Mouse (Mus musculus) C2C12 (cell line): ENCODE results near the gene Rab3gap1. TPM values are rescaled to one million over a fixed set of nuclear protein-coding genes. Genes with fewer than 3 reads are reported as not detected.

Experiments used
- H3K27me3 ChIP-seq: one replicate; pipeline ENCODE4 v1.6.1; 2011; ENCODE audit not compliant: control insufficient read depth, insufficient read depth, insufficient read length
- H3K36me3 ChIP-seq: one replicate; pipeline ENCODE4 v1.6.1; 2011; ENCODE audit not compliant: control insufficient read depth, insufficient read depth
- H3K4me3 ChIP-seq: one replicate; pipeline ENCODE4 v1.5.1; 2011; ENCODE audit warnings: mild to moderate bottlenecking, control low read depth; ENCODE audit not compliant: poor library complexity, insufficient read depth, severe bottlenecking
- H3K79me2 ChIP-seq: one replicate; pipeline ENCODE4 v1.6.1; 2011; ENCODE audit not compliant: control insufficient read depth, insufficient read depth
- H3K79me3 ChIP-seq: one replicate; pipeline ENCODE4 v1.6.1; 2011; ENCODE audit warnings: low read depth, control low read depth
- H3ac ChIP-seq: one replicate; pipeline ENCODE3; 2011; ENCODE audit warnings: low read depth; ENCODE audit not compliant: control insufficient read depth, insufficient read length
- CEBPB ChIP-seq: IDR thresholded peaks from one replicate; pipeline ENCODE4 v1.6.1; 2011; ENCODE audit warnings: low read depth, mild to moderate bottlenecking, control low read depth, moderate library complexity
- CTCF ChIP-seq: IDR thresholded peaks from one replicate; pipeline ENCODE4 v1.5.1; 2011; ENCODE audit not compliant: control insufficient read depth, insufficient read depth, insufficient read length
- FOSL1 ChIP-seq: IDR thresholded peaks from one replicate; pipeline ENCODE4 v1.8.0; 2011; ENCODE audit warnings: mild to moderate bottlenecking, low read length; ENCODE audit not compliant: poor library complexity, insufficient read depth, severe bottlenecking
- MAX ChIP-seq: IDR thresholded peaks from one replicate; pipeline ENCODE4 v1.6.1; 2011; ENCODE audit warnings: mild to moderate bottlenecking, control low read depth
- MYOD1 ChIP-seq: IDR thresholded peaks from one replicate; pipeline ENCODE4 v1.6.1; 2011; ENCODE audit warnings: low read depth; ENCODE audit not compliant: control insufficient read depth, insufficient read length
- MYOG ChIP-seq: IDR thresholded peaks from one replicate; pipeline ENCODE4 v1.6.1; 2011; ENCODE audit not compliant: control insufficient read depth, insufficient read length; ENCODE audit errors: extremely low read depth
- USF1 ChIP-seq: IDR thresholded peaks from one replicate; pipeline ENCODE4 v1.6.1; 2011; ENCODE audit warnings: low read depth, mild to moderate bottlenecking, control low read depth, moderate library complexity
- polyA plus RNA-seq: library from polyadenylated mRNA; unstranded; fragments of >200 nt; fragmentation: generic; extraction: Trizol; gene quantifications from one replicate; pipeline ENCODE4 v1.2.1, GENCODE M21; 2012; ENCODE audit warnings: missing spikeins

Rab3gap1 gene
- polyA plus RNA-seq, 1 experiment = 14.0 TPM

DNA sequence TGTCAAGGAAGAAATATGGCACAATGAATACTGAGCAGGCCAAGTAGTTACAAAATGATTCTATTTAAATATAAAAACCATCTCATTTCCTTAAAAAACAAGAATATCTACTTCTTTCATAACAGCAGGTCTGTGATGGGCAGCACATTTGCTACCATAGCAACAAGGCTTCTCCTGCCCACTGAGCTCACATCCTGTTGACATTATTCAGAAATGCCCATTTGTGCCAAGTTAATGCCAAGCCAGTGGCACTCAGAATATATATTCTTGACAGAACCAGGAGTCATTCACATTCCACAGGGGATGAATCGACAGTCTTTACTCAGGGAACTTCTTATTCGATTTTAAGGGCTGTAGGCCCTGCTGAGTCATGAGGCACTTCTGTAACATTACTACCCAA is 107.1 kb downstream of the Rab3gap1 start:
- TF ChIP-seq FOSL1 (peak; percentile 43), MYOD1 (peak; percentile 18), CEBPB (no peak), MAX (no peak)
- H3K36me3 ChIP-seq = no peaks in the 10 kb centered on the region

DNA sequence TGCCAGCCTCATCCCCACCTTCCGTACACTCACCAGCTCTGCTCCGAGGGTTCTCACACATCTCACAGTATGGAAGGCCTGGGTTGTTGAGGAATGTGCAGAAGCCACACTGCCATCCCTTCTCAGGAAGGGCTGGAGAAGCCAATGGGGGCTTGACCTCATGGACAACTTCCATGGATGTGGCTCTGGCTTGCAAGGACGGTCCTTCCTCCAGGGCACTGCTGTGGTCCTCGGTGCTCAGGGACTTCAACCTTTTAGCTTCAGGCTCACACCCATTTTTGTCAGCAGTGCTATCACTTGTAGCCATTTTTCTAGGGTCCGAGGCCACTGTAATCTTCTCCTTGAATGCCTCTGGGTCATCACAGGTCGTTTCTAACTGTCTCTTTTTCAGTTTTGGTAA is 107.5 kb downstream of the Rab3gap1 start:
- Histone ChIP-seq H3ac (no peak overlapping the region), H3K79me2 (no peaks in the 10 kb centered on the region), H3K36me3 (no peaks in the 10 kb centered on the region), H3K4me3 (no peak overlapping the region), H3K79me3 (no peaks in the 10 kb centered on the region), H3K27me3 (no peaks in the 10 kb centered on the region)
- TF ChIP-seq CTCF (no peak), MYOD1 (no peak), USF1 (no peak), MYOG (no peak), FOSL1 (no peak), MAX (no peak), CEBPB (no peak)

More for the DNA sequence above, 107.1 kb downstream of the Rab3gap1 start:
- Histone ChIP-seq H3K79me2 (no peaks in the 10 kb centered on the region), H3K79me3 (no peaks in the 10 kb centered on the region), H3K27me3 (no peaks in the 10 kb centered on the region), H3K4me3 (no peak overlapping the region), H3ac (no peak overlapping the region)

DNA sequence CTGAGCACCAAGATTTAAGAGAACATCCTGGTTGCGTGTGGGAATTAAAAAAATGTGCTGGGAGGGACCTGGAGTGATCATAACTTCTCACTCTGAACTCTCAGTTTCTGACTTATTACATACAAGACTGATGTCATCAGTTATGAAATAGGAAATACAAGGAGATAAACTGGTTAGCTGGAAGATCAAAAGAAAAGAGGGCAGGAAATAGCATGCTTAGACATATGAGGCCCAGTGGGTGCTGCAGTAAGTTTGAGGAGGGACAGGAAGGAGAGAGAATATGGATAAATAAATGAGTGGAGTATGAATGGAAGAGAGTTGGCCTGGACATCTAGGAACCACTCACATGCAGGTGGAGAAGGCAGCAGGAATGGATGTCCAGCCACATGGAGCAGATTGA is 109.6 kb downstream of the Rab3gap1 start:
- H3K79me3 ChIP-seq = no peaks in the 10 kb centered on the region
- H3K79me2 ChIP-seq = no peaks in the 10 kb centered on the region
- TF ChIP-seq CEBPB (no peak), USF1 (no peak), MAX (no peak), FOSL1 (no peak), MYOG (no peak), CTCF (no peak), MYOD1 (no peak)
- no peaks in the 10 kb centered on the region for H3K27me3 ChIP-seq
- no peaks in the 10 kb centered on the region for H3K36me3 ChIP-seq
- no peak overlapping the region for H3K4me3 ChIP-seq
- no peak overlapping the region for H3ac ChIP-seq

DNA sequence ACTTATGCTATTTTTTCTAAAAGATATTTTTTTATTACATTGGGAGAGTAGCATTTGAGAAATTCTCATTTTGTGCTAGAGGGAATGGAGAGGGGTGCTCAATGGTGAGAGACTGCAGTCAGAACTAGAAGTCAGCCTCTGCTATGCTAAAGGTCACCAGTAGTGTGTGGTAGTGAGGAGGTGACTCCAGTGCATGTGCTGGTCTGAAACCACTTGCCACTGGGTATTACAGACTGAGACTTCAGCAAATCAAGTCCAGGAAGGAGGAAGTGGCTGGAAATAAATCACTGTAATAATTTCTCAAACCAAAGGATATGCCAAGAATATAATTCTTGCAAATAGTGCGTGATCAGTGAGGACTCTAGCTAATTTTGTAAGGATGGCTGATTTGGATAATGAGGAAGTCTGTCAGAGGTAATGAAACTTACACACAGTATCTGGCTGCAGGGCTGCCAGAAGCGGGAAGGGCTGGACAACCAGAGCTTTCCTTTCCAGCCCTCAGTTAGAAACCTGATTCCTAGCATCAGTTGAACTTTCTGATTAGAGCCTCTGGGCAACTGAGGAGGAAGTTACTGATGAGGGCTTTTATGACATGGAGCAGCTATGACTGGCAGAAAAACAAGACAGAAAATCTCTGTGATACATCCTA is 112.5 kb downstream of the Rab3gap1 start:
- Histone ChIP-seq H3K79me3 (no peaks in the 10 kb centered on the region), H3K36me3 (peaks cover 4% of the 10 kb centered on the region), H3K4me3 (no peak overlapping the region), H3ac (no peak overlapping the region), H3K79me2 (no peaks in the 10 kb centered on the region), H3K27me3 (no peaks in the 10 kb centered on the region)
- TF ChIP-seq CEBPB = no peak
- TF ChIP-seq MYOG = no peak
- TF ChIP-seq CTCF = no peak
- no peak for TF ChIP-seq MYOD1
- no peak for TF ChIP-seq FOSL1
- no peak for TF ChIP-seq MAX
- no peak for TF ChIP-seq USF1

DNA sequence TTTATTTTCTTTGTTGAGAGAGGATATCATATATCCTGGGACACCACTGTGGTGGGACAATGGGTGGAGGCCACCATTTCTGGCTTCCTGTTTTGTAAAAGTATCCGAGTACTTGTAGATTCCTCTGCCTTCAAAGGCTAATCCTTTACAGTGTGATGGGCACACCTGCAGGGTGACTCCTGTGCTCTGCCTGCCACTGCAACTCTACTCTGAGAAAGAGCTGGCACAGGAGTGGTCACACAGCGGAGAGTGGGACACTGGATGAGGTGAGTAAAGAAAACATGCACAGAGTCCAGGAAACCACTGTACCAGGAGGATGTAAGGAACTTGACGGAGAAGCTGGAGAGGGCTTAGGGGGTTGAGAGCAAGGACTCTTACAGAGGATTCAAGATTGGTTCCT is 113.7 kb downstream of the Rab3gap1 start:
- Histone ChIP-seq H3K36me3 (peaks cover 4% of the 10 kb centered on the region), H3K79me2 (no peaks in the 10 kb centered on the region), H3ac (no peak overlapping the region), H3K4me3 (no peak overlapping the region), H3K27me3 (no peaks in the 10 kb centered on the region), H3K79me3 (no peaks in the 10 kb centered on the region)
- TF ChIP-seq MYOD1 (no peak), USF1 (no peak), MAX (no peak), FOSL1 (no peak), CTCF (no peak), MYOG (no peak), CEBPB (no peak)

DNA sequence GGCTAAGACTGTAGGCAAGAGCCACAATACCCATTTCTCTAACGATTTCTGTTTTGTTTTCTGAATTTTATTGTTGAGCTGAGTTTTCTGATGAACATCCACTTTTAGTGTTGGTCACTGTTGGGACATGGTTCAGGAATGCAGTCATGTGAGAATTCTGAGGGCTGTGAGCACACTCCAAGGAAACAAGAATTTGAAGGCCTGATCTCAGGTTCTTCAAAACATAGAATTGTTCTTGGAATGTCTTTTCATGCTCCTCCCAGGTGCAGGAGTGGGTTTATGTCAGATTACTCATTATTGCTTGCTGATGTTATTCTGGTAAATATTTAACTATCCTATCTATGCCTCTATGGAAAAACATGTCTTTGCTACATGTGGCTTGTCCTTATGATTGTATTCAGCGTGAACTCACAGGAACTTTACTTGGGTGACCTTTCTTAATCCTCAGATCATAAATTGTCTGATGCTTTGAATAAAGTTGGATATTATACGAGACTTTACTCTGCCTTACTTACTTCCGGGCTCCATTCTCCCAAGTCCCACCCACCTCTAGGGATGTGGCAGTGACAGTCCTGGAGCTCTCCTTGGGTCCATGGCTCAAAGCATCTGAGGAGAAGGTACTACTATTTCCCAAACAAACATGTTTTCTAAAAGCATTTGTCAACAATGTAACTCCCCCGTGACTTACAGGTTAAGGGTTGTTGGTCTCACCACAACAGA is 114.9 kb downstream of the Rab3gap1 start:
- no peak for TF ChIP-seq MYOG
- TF ChIP-seq CEBPB = no peak
- no peak for TF ChIP-seq USF1
- TF ChIP-seq FOSL1 = no peak
- TF ChIP-seq MYOD1 = no peak
- no peak for TF ChIP-seq MAX
- TF ChIP-seq CTCF = no peak
- H3K79me3 ChIP-seq = no peaks in the 10 kb centered on the region
- H3K4me3 ChIP-seq = no peak overlapping the region
- peaks cover 4% of the 10 kb centered on the region for H3K36me3 ChIP-seq
- no peaks in the 10 kb centered on the region for H3K27me3 ChIP-seq
- H3K79me2 ChIP-seq = no peaks in the 10 kb centered on the region
- H3ac ChIP-seq = no peak overlapping the region
